Mouse (Mus musculus): ENCODE results near the gene Mrps23.

Mrps23 gene

DNA sequence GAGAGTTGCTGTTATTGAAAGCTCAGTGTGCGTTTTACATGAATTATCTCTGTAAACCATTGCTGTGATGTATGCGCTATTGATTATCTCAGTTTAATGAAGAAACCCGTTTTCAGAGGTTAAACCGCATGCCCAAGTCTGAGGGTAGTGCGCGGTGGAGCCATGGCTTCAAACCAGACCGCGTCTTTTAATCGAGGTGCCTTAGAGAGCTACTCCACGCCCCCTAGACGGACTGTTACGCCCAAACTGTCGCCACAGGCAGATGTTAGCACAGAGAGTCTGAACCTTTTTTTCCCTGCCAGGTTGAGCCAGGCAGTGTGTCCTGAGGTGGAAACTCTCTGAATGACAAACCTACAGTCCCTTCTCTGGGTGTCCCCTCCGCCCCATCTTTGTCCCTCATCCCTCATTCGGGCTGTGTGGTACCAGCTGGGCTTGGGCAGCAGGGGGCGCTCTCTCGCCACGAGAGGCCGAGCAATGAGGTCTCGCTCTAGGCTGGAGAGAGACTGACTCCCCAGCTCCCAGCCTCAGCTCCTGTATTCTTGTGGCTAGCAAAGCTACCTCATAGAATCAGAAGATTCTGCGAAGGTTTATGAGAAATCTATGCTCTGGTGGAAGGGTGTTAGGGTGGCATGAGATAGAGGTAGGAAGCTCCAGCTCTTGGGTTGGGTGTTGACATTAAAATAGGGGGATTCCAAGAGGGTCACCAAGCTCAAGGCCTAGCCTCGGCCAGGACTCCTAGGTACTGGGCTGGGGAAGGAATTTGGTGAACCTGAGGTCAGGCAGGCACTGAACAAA lies 48.0 kb downstream of the Mrps23 start:
- peak; percentile 92 for DNase-seq

DNA sequence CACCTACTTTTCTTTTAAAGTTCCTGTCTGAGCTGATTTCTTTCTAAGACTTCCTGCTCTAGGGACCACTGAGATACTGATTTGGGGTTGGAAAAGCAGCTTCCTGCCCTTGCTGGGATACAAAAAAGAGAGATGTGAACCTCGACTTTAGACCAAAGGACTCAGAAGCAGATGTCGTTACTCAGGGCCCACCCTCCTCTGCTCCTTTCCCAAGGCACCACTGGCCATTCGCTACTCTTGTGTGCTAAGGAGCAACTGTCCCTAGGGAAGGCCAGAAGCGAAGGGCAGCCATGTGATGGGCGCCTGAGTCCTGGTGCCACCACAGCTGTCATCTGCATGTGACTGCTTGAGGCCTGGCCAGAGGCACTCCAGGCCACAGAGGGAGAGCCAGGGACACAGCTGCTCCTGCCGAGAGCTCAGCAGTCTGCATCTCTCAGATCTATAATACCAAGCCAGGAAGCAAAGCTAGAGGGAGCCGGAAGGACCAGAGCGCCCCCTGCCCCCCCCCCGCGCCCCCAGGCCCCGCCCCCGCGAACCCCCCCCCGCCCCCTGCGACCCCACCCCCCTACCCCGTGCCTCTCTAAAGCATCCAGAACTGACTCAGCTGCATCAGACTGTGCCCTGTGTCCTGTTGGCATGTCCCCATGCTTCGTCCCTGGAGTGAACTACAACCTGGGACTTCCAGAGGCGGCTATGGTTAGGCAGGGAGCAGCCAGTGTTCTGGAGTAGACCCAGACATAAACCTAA lies 48.8 kb downstream of the Mrps23 start:
- DNase-seq, result no peak

DNA sequence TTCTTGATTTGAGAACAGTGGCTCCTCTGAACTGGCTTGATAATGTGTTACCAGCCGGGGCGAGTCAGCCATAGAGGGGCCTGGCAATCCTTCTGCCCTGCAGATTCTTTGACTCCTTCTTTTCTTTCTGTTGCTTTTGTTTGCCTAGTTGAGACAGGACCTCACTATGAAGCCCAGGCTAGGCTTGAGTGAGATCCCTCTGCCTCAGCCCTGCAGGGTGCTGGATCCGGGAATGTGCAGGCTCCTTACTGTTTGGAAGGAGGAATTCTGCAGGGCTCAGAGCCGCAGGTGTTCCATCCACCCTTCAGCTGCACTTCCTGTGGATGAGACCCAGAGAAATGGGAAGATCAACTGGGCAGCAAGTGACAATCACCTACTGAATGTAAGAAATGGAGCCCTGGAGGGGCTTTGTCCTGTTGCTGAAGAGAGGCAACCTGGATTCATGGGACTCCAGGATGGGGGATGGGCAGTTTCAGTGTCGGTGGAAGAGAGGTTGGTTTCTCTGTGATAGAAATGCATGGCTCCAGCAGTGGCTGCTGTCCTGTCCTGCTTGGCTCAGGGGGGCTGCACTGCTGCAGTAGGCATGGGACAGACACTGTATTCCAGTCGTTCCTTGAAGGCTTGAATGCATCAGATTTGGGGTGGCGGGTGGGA lies 49.5 kb downstream of the Mrps23 start:
- DNase-seq, result no peak

DNA sequence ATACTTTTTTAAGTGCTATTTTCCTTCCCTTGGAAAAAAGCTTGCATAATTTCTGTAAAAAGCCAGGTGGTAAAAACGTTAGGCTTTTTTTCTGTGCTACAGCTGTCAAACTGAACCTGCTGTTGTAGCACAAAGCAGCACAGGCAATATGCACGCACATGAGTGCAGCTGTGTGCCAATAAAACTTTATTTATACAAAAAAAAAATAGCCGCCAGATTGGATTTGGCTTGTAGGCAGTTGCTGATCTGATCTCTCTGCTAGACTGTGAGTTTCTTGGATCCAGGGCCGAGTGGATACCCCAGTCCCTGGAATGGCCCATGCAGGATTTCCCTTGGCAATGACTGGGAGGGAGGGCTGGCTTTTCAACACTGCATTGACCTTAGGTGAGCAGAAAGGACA lies 53.5 kb downstream of the Mrps23 start:
- no peak for DNase-seq

DNA sequence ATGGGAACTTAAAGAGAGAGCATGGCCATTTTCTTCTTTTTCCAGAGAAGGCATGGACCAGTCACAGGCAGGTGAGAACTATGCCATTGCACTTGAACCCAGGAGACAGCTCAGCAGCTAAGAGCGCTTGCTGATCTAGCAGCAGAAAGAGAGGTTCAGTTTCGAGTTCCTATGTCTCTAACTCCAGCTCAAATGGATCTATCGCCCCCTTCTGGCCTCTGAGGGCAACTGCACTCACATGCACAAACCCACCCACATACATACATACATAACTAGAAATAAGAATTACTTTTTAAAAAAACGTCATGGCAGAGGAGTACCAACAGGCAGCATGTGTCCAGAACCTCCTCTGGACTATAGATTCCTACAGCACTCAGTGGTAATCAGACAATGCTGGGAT lies 54.0 kb downstream of the Mrps23 start:
- DNase-seq, result no peak

DNA sequence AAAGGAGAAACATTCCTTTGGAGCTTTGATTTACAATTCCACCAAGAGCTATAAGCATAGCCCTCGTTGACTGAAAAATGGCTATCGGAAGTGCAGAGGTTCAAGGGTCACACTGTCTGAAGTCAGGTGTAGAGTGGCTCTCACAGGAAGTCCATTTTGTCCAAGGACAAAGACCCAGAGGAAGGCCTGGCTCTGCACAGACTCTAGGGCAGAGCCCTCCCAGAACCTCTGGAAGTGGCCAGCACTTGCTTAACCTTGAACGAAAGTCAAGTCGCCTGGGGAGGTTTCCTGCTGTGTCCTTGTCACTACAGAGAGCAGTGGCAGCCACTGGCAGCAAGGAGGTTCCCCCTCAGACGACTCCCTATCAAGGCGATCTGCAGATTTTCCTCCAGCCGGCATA lies 56.3 kb downstream of the Mrps23 start:
- peak; percentile 51 for DNase-seq

All from kidney, postnatal 10 days (tissue).